Mouse (Mus musculus): ENCODE data around the gene Chml.

Gene Chml

GRCm38 (mm10) chr1:175692246-175692996, at the start of gene Chml, which contains the start of gene Opn3:
Chml (minus strand) TSS chr1:175692901.
Opn3 (minus strand) TSS chr1:175692776.
- DNase-seq (ENCODE audit: low spot score in 2 of 2) = peak; percentile 97 to 98

GRCm38 (mm10) chr1:175725771-175726170, 33.1 kb upstream of the Chml start:
- no peak for DNase-seq (ENCODE audit: low spot score in 2 of 2)

- no peak for DNase-seq (ENCODE audit: low spot score in 2 of 2)
Observed at GRCm38 (mm10) chr1:175716832-175717231, 24.1 kb upstream of the Chml start.

GRCm38 (mm10) chr1:175712338-175712909, 19.7 kb upstream of the Chml start:
- DNase-seq (ENCODE audit: low spot score in 2 of 2) = no peak

- DNase-seq (ENCODE audit: low spot score in 2 of 2) = no peak
Observed at GRCm38 (mm10) chr1:175708013-175708412, 15.3 kb upstream of the Chml start.

GRCm38 (mm10) chr1:175707599-175707998, 14.9 kb upstream of the Chml start:
- no peak for DNase-seq (ENCODE audit: low spot score in 2 of 2)

- DNase-seq (ENCODE audit: low spot score in 2 of 2) = no peak
Observed at GRCm38 (mm10) chr1:175701145-175701544, 8.4 kb upstream of the Chml start.

- no peak for DNase-seq (ENCODE audit: low spot score in 2 of 2)
Observed at GRCm38 (mm10) chr1:175699796-175700195, 7.1 kb upstream of the Chml start.

- no peak for DNase-seq (ENCODE audit: low spot score in 2 of 2)
Observed at GRCm38 (mm10) chr1:175699375-175699774, 6.7 kb upstream of the Chml start.

GRCm38 (mm10) chr1:175698293-175698692, 5.6 kb upstream of the Chml start, which contains the start of gene Wdr64:
Wdr64 (plus strand) TSS chr1:175698593.
- no peak for DNase-seq (ENCODE audit: low spot score in 2 of 2)

- no peak for DNase-seq (ENCODE audit: low spot score in 2 of 2)
Observed at GRCm38 (mm10) chr1:175693429-175693960, 794 bp upstream of the Chml start.

- no peak for DNase-seq (ENCODE audit: low spot score in 2 of 2)
Observed at GRCm38 (mm10) chr1:175692997-175693361, 278 bp upstream of the Chml start.

- DNase-seq (ENCODE audit: low spot score in 2 of 2) = no peak
Observed at GRCm38 (mm10) chr1:175691686-175692245, 935 bp downstream of the Chml start.

- no peak for DNase-seq (ENCODE audit: low spot score in 2 of 2)
Observed at GRCm38 (mm10) chr1:175680995-175681394, 11.7 kb downstream of the Chml start.

- DNase-seq (ENCODE audit: low spot score in 2 of 2) = no peak
Observed at GRCm38 (mm10) chr1:175677459-175677858, 15.2 kb downstream of the Chml start.

GRCm38 (mm10) chr1:175675116-175675515, 17.6 kb downstream of the Chml start:
- no peak for DNase-seq (ENCODE audit: low spot score in 2 of 2)

GRCm38 (mm10) chr1:175673563-175674325, 19.0 kb downstream of the Chml start:
- DNase-seq (ENCODE audit: low spot score in 2 of 2) = no peak

GRCm38 (mm10) chr1:175671626-175672025, 21.1 kb downstream of the Chml start:
- DNase-seq (ENCODE audit: low spot score in 2 of 2) = no peak

- no peak for DNase-seq (ENCODE audit: low spot score in 2 of 2)
Observed at GRCm38 (mm10) chr1:175670042-175670441, 22.7 kb downstream of the Chml start.

GRCm38 (mm10) chr1:175669456-175669855, 23.2 kb downstream of the Chml start:
- DNase-seq (ENCODE audit: low spot score in 2 of 2) = no peak

GRCm38 (mm10) chr1:175668666-175669405, 23.9 kb downstream of the Chml start:
- DNase-seq (ENCODE audit: low spot score in 2 of 2) = peak in 1 of 2 experiments; percentile 21
